Mouse (Mus musculus): ENCODE measurements at regions not wholly inside any gene's neighbourhood (a gene's known extent, or its start where the extent isn't known, plus 50 kb on each side); places are given as distances from the start of the nearest gene placed in this dataset.

GRCm38 (mm10) chr5:73803431-73803830 lies 152.3 kb downstream of the Spata18 start:
- no peak for TF ChIP-seq CTCF (IDR thresholded peaks at IDR 0.05; ENCODE audit: insufficient read depth, low read depth, low read length)
- TF ChIP-seq POLR2A (IDR thresholded peaks at IDR 0.05; ENCODE audit: insufficient read depth, low read depth, low read length), result no peak

All from olfactory bulb, adult 2 months (tissue).